Mouse (Mus musculus) retina, postnatal 1 day (tissue): ENCODE measurements around the gene Abhd4.
"Not testable (repeated sequence)": the region's sequence is repeated elsewhere in the genome, so short reads cannot be mapped to it uniquely, and the experiment has no call there.

Source experiments
- DNase-seq: peaks from one replicate; pipeline ENCODE4 v3.0.0-alpha.2; 2012

Abhd4 gene

GRCm38 (mm10) chr14:54223315-54224063 is 30.5 kb upstream of the Abhd4 start:
- DNase-seq = no peak

GRCm38 (mm10) chr14:54224064-54224417 is 29.9 kb upstream of the Abhd4 start:
- DNase-seq = no peak

GRCm38 (mm10) chr14:54224484-54225467 is 29.2 kb upstream of the Abhd4 start:
- DNase-seq = peak; percentile 52

GRCm38 (mm10) chr14:54225725-54226124 is 28.3 kb upstream of the Abhd4 start:
- no peak for DNase-seq

- DNase-seq = no peak
Measured at GRCm38 (mm10) chr14:54226911-54227811, 26.8 kb upstream of the Abhd4 start.

- DNase-seq = peak; percentile 79
Measured at GRCm38 (mm10) chr14:54227911-54228451, 26.0 kb upstream of the Abhd4 start.

GRCm38 (mm10) chr14:54228501-54228900 is 25.5 kb upstream of the Abhd4 start:
- DNase-seq = no peak

- peak; percentile 69 for DNase-seq
Measured at GRCm38 (mm10) chr14:54228933-54229713, 24.9 kb upstream of the Abhd4 start.

- DNase-seq = not testable (repeated sequence)
Measured at GRCm38 (mm10) chr14:54229849-54230248, 24.1 kb upstream of the Abhd4 start.

GRCm38 (mm10) chr14:54230638-54231150 is 23.3 kb upstream of the Abhd4 start:
- no peak for DNase-seq

- DNase-seq = no peak
Measured at GRCm38 (mm10) chr14:54231176-54231956, 22.6 kb upstream of the Abhd4 start.

- DNase-seq = peak; percentile 23
Measured at GRCm38 (mm10) chr14:54232143-54232542, 21.8 kb upstream of the Abhd4 start.

- DNase-seq = no peak
Measured at GRCm38 (mm10) chr14:54232811-54233558, 21.0 kb upstream of the Abhd4 start.

- no peak for DNase-seq
Measured at GRCm38 (mm10) chr14:54233559-54234143, 20.3 kb upstream of the Abhd4 start.

GRCm38 (mm10) chr14:54234231-54235040 is 19.6 kb upstream of the Abhd4 start:
- peak; percentile 70 for DNase-seq

GRCm38 (mm10) chr14:54235825-54236540 is 18.0 kb upstream of the Abhd4 start:
- DNase-seq = no peak

- no peak for DNase-seq
Measured at GRCm38 (mm10) chr14:54236881-54237280, 17.1 kb upstream of the Abhd4 start.
